Mouse (Mus musculus): ENCODE measurements around the gene Fam166a. TPM values are rescaled to one million over a fixed set of nuclear protein-coding genes. Genes with fewer than 3 reads are reported as not detected.
A peak's percentile ranks its signal among the peaks of the same experiment; 100 is the strongest.

Fam166a gene
- polyA plus RNA-seq, 1 experiment from 2014 or later = 0.89 TPM

DNA sequence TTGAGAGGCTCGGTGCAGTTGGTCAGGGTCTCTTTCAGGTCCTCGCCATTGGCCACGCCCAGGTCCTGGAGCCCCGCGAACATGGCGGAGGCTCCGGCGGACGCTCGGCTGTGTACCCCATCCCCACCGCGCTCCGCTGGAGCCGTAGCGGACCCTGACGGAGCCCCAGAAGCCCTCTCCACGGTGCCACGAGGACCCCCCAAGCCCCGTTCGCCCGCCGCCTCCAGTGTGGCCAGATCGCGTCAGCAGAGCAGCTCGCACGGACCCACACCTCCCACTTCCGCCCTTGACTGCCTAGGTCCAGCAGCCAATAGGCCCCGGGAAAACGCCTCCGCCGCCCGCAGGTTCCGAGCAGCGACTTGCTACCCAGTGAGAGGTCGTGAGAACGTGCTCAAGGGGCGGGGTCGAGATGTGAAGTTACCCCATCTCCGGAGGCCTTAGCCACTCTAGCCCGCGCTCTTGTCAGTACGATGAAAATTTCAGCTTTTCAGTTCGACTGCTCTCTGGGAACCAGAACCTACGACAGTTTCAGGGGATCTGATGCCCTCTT lies 7.3 kb upstream of the Fam166a start, which contains the start of gene Nelfb:
TSS of gene Nelfb (minus strand) at position 369 of the 550 bp plus-strand sequence.
- Histone ChIP-seq H3K9ac (peak within 1 kb of the TSS; percentile 93), H3K4me1 (replicated peaks) (peaks cover 38% of the 10 kb centered on the region), H3K4me2 (peak within 1 kb of the TSS; percentile 95), H3K36me3 (peaks cover 30% of the 10 kb centered on the region), H3K27ac (replicated peaks) (peak within 1 kb of the TSS; percentile 92), H3K27me3 (peaks cover 17% of the 10 kb centered on the region; the same call in 1 of the 2 replicates), H3K9me3 (no peaks in the 10 kb centered on the region), H3K4me3 (peak within 1 kb of the TSS; percentile 90)
- WGBS = under 1% methylated on average over 44 of the region's 44 CpGs
- ATAC-seq (ENCODE audit: low read depth) = peak; percentile 94

- H3K4me2 ChIP-seq = no peak overlapping the region
- H3K36me3 ChIP-seq = peaks cover 9% of the 10 kb centered on the region; the same call in 1 of the 2 replicates
- H3K9me3 ChIP-seq = no peaks in the 10 kb centered on the region
- H3K9ac ChIP-seq = no peak overlapping the region
- peaks cover 27% of the 10 kb centered on the region for H3K4me1 ChIP-seq (replicated peaks)
- H3K27ac ChIP-seq (replicated peaks) = no peak overlapping the region
- peaks cover 17% of the 10 kb centered on the region; the same call in 1 of the 2 replicates for H3K27me3 ChIP-seq
- 67% methylated on average over 23 of the region's 23 CpGs for WGBS
- no peak overlapping the region for H3K4me3 ChIP-seq
- ATAC-seq (ENCODE audit: low read depth) = no peak
Observed at GRCm38 (mm10) chr2:25213266-25213865, 5.2 kb upstream of the Fam166a start.

GRCm38 (mm10) chr2:25214444-25214843 lies 4.1 kb upstream of the Fam166a start, which contains the start of gene Stpg3:
Gene Stpg3, minus strand, starts transcription at chr2:25214637.
- Histone ChIP-seq H3K9ac (no peak within 1 kb of the TSS), H3K36me3 (no peaks in the 10 kb centered on the region), H3K27me3 (peaks cover 17% of the 10 kb centered on the region; the same call in 1 of the 2 replicates), H3K4me3 (no peak within 1 kb of the TSS), H3K4me1 (replicated peaks) (peaks cover 17% of the 10 kb centered on the region), H3K9me3 (no peaks in the 10 kb centered on the region), H3K4me2 (no peak within 1 kb of the TSS), H3K27ac (replicated peaks) (no peak within 1 kb of the TSS)
- 77% methylated on average over 3 of the region's 3 CpGs for WGBS
- no peak for ATAC-seq (ENCODE audit: low read depth)

DNA sequence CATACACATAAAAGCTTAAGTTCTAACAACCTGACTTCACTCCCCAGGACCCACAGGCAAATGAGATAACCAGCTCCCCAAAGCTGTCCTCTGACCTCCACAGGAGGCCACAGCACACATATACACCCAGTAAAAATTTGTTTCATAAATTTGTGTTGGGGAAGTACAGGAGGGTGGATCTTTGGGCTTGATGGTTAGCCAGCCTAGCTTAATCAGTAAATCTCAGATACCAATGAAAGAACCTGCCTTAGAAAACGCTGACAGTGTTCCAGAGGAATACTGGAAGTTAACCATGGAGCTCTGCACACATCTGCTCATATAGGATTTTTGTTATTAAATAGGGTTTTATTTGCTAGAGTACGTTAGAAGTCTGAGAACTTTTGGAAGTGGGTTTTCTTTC lies 879 bp upstream of the Fam166a start:
- WGBS = 57% methylated on average over 2 of the region's 2 CpGs
- no peaks in the 10 kb centered on the region for H3K4me1 ChIP-seq (replicated peaks)
- H3K36me3 ChIP-seq = peaks cover 14% of the 10 kb centered on the region
- no peak overlapping the region for H3K27ac ChIP-seq (replicated peaks)
- H3K4me2 ChIP-seq = no peak overlapping the region
- no peak for ATAC-seq (ENCODE audit: low read depth)
- no peak overlapping the region for H3K9ac ChIP-seq
- H3K9me3 ChIP-seq = no peaks in the 10 kb centered on the region
- peaks cover 15% of the 10 kb centered on the region; the same call in 1 of the 2 replicates for H3K27me3 ChIP-seq
- no peak overlapping the region for H3K4me3 ChIP-seq

DNA sequence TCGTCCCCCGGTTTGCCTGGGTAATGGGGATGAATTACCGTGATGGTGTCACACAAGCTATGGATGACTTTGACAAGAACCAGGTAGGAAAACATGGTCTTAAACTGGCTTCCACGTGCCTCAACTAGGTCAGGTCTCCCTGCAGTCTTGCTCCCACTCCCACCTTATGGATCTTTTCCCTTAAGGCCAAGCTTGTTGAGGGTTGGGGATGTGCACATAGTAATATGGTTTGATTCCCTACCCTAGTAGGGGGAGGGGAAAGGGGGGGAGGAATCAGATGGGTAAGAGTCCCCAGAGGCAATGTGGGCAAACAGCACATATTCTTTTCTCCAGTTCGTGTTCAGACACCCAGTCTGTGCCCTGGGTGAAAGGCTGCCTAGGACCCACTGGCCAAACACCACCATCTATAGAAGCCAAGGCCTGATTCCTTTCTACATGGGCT lies 2.8 kb downstream of the Fam166a start:
- peaks cover 20% of the 10 kb centered on the region for H3K4me1 ChIP-seq (replicated peaks)
- no peak overlapping the region for H3K4me2 ChIP-seq
- no peak for ATAC-seq (ENCODE audit: low read depth)
- WGBS = 70% methylated on average over 5 of the region's 5 CpGs
- no peaks in the 10 kb centered on the region for H3K27me3 ChIP-seq
- H3K9ac ChIP-seq = no peak overlapping the region
- no peaks in the 10 kb centered on the region for H3K9me3 ChIP-seq
- peaks cover 14% of the 10 kb centered on the region for H3K36me3 ChIP-seq
- no peak overlapping the region for H3K27ac ChIP-seq (replicated peaks)
- H3K4me3 ChIP-seq = no peak overlapping the region

DNA sequence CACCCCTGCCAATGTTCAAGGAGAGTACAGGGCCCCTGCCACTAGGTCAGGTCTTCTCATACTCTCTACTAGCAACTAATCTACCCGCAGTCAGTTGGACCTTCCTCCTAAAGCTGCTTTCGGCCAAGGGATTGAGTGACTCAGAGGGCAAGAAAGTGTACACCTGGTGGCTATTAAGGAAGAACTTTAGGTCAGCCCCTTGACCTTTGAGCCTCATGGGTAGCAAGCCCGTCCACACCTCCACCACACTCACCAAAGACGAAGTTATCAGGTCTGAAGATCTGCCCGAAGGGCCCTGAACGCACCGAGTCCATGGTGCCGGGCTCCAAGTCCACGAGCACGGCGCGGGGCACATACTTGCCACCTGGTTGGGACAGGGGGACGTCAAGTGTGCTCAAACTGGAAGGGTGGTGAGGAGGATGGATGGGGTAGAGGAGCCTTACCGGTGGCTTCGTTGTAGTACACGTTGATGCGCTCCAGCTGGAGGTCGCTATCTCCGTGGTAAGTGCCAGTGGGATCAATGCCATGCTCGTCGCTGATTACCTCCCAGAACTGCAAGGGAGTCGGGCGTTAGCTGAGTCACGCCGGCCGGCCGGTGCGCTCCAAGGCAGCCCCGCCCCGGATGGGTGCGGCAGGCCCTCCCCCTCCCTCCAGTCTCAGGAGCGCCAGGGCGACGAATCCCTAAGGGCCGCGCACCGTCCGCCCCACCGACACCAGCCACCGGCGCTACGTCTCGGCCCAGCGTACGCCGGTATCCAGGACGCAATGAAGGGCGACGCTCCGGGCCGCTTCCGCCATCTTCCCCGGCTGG lies 5.3 kb downstream of the Fam166a start:
- Histone ChIP-seq H3K4me3 (peak overlapping the region; percentile 94), H3K9me3 (no peaks in the 10 kb centered on the region), H3K27me3 (no peaks in the 10 kb centered on the region), H3K9ac (peak overlapping the region; percentile 91), H3K4me2 (peak overlapping the region; percentile 96), H3K27ac (replicated peaks) (peak overlapping the region; percentile 95), H3K4me1 (replicated peaks) (peaks cover 27% of the 10 kb centered on the region), H3K36me3 (peaks cover 14% of the 10 kb centered on the region)
- peak; percentile 29 for ATAC-seq (ENCODE audit: low read depth)
- WGBS = 3% methylated on average over 51 of the region's 53 CpGs

GRCm38 (mm10) chr2:25224492-25224765 lies 5.9 kb downstream of the Fam166a start, which contains the start of gene Tubb4b:
Gene Tubb4b, minus strand, starts transcription at chr2:25224702.
- Histone ChIP-seq H3K27me3 (no peaks in the 10 kb centered on the region), H3K27ac (replicated peaks) (peak within 1 kb of the TSS; percentile 97), H3K9ac (peak within 1 kb of the TSS; percentile 91), H3K4me1 (replicated peaks) (peaks cover 30% of the 10 kb centered on the region), H3K4me2 (peak within 1 kb of the TSS; percentile 96), H3K9me3 (no peaks in the 10 kb centered on the region), H3K36me3 (peaks cover 14% of the 10 kb centered on the region), H3K4me3 (peak within 1 kb of the TSS; percentile 94)
- ATAC-seq (ENCODE audit: low read depth) = no peak
- under 1% methylated on average over 17 of the region's 17 CpGs for WGBS

- peak overlapping the region; percentile 55 for H3K4me2 ChIP-seq
- peaks cover 30% of the 10 kb centered on the region for H3K4me1 ChIP-seq (replicated peaks)
- H3K4me3 ChIP-seq = peak overlapping the region; percentile 50
- H3K36me3 ChIP-seq = peaks cover 14% of the 10 kb centered on the region
- ATAC-seq (ENCODE audit: low read depth) = peak; percentile 97
- H3K9me3 ChIP-seq = no peaks in the 10 kb centered on the region
- H3K27me3 ChIP-seq = no peaks in the 10 kb centered on the region
- WGBS = 2% methylated on average over 41 of the region's 41 CpGs
- peak overlapping the region; percentile 97 for H3K27ac ChIP-seq (replicated peaks)
- H3K9ac ChIP-seq = peak overlapping the region; percentile 74
Observed at GRCm38 (mm10) chr2:25224766-25225752, 6.5 kb downstream of the Fam166a start.

DNA sequence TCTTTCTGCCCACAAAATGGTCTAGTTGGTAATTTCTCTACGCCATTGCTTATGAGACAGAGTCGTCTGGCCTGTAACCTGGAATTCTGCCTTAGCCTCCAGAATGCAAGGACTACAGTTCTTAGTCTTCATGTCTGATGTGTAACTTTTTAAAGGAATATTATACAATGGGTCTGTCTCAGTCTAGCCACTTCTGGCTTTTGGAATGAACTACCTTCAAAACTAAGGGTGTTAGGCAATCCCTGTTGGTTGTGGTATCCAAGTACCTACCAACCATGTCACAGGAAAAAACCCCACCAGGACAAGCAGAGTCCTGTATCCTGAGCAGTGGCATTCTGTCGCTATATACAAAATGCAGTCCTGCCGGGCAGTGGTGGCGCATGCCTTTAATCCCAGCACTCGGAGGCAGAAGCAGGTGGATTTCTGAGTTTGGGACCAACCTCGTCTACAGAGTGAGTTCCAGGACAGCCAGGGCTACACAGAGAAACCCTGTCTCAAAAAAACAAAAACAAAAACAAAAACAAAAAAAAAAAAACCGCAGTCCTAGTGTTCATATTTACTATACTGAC lies 7.3 kb downstream of the Fam166a start:
- H3K9ac ChIP-seq = peak overlapping the region; percentile 74; the same call in 1 of the 2 replicates
- H3K9me3 ChIP-seq = no peaks in the 10 kb centered on the region
- peaks cover 14% of the 10 kb centered on the region for H3K36me3 ChIP-seq
- no peaks in the 10 kb centered on the region; the same call in 1 of the 2 replicates for H3K27me3 ChIP-seq
- peaks cover 30% of the 10 kb centered on the region for H3K4me1 ChIP-seq (replicated peaks)
- no peak overlapping the region for H3K4me3 ChIP-seq
- no peak for ATAC-seq (ENCODE audit: low read depth)
- WGBS = 82% methylated on average over 8 of the region's 8 CpGs
- peak overlapping the region; percentile 55 for H3K4me2 ChIP-seq
- peak overlapping the region; percentile 97 for H3K27ac ChIP-seq (replicated peaks)

DNA sequence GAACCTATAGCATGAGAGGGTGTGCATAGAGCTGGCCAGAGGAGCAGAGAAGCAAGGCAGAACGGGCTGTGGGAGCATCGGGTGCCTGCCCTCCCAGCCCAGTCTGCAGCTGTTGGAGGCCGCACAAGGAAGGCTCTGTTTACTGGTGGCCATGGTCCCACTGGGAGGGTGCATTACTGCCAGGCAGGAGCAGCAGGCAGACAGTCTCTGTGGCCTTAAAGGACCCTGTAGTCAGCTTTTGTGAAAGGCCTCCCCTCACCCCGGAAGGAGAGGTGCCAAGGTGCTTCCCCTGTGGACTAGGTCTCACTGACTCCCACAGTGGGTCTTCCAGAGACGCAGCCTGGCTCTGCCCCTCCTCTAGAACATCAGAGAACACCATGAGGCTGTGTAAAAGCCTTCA lies 8.3 kb downstream of the Fam166a start:
- H3K4me1 ChIP-seq (replicated peaks) = peaks cover 30% of the 10 kb centered on the region
- H3K4me2 ChIP-seq = no peak overlapping the region
- H3K27me3 ChIP-seq = no peaks in the 10 kb centered on the region; the same call in 1 of the 2 replicates
- no peaks in the 10 kb centered on the region for H3K9me3 ChIP-seq
- no peak overlapping the region for H3K4me3 ChIP-seq
- ATAC-seq (ENCODE audit: low read depth) = no peak
- H3K27ac ChIP-seq (replicated peaks) = no peak overlapping the region
- peaks cover 5% of the 10 kb centered on the region for H3K36me3 ChIP-seq
- no peak overlapping the region for H3K9ac ChIP-seq
- 81% methylated on average over 5 of the region's 5 CpGs for WGBS

DNA sequence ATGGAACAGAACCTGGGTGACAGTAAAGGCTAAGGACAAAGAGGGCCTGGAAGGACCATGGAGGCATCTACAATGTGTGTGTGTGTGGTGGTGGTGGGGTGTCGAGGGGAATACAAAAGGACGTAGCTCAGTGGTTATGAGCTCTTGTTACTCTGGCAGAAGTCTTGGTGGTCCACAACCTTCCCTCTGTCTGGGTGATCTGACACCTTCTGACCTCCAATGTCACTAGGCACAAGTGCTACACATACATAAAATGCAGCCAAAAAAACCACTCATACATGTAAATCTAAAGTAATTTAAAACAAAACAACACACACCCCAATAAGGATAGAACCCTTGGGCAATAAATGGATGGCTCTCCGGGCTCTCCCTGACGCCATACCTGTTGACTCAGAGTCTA lies 8.9 kb downstream of the Fam166a start:
- Histone ChIP-seq H3K36me3 (no peaks in the 10 kb centered on the region), H3K4me1 (replicated peaks) (peaks cover 30% of the 10 kb centered on the region), H3K4me2 (no peak overlapping the region), H3K27ac (replicated peaks) (no peak overlapping the region), H3K9ac (no peak overlapping the region), H3K4me3 (no peak overlapping the region), H3K27me3 (no peaks in the 10 kb centered on the region; the same call in 1 of the 2 replicates), H3K9me3 (no peaks in the 10 kb centered on the region)
- no peak for ATAC-seq (ENCODE audit: low read depth)
- WGBS = 85% methylated on average over 4 of the region's 4 CpGs

Measured in neural tube, embryonic 13.5 days (tissue).